Mouse (Mus musculus): ENCODE data around the gene Pik3ip1.

DNA sequence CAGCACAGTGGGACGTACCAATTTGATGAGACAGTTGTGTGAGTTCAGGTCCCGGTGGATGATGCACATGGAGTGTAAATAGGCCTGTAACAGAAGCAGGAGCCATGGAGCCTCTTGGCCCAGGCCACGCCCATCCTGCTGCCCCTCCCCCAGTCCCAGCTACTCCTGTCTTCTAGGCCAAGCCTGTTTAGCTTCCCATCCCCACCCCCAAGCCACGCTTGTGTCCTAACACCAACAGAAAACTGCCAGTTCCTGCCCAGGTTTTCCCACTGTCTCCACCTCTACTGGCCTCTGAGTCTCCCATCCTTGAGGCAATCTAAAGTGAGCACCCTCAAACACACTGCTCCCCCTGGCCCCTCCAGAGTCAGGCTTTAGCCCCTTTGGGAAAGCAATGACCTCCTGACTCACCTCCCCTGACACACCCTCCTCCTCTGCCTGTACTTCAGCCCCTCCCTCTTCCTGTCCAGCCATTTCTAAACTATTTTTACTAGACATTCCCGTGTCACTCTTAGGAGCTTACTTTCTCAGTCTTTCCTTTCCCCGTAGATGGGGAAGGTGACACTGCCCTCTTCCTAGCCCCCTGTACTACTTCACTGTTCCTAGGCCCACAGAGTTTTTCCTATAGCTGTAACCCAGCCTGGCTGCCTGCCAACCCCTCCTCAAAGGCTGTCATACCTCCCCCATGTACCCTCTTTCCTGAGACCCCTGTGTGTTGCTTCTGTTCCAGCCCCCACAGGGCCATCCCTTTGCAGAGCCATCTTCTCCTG lies 18.6 kb downstream of the Pik3ip1 start:
- TF ChIP-seq EP300 (IDR thresholded peaks at IDR 0.05; ENCODE audit: low read depth) (no peak), CTCF (IDR thresholded peaks at IDR 0.05; ENCODE audit: low read depth) (no peak)
